Mouse (Mus musculus): ENCODE data around the gene 2810004N23Rik.

Gene 2810004N23Rik

GRCm38 (mm10) chr8:124862321-124863162, at the start of gene 2810004N23Rik, which contains the start of gene Gnpat:
Gene 2810004N23Rik, minus strand, starts transcription at chr8:124863120.
Gene Gnpat, plus strand, starts transcription at chr8:124863033.
- DNase-seq = peak; percentile 90

- no peak for DNase-seq
These were observed 49.3 kb upstream of the 2810004N23Rik start for GRCm38 (mm10) chr8:124911938-124912872.

- no peak for DNase-seq
These were observed 47.4 kb upstream of the 2810004N23Rik start for GRCm38 (mm10) chr8:124910349-124910748.

GRCm38 (mm10) chr8:124909936-124910335, 47.0 kb upstream of the 2810004N23Rik start:
- DNase-seq = no peak

- DNase-seq = no peak
These were observed 42.6 kb upstream of the 2810004N23Rik start for GRCm38 (mm10) chr8:124905482-124905881.

- DNase-seq = no peak
These were observed 40.3 kb upstream of the 2810004N23Rik start for GRCm38 (mm10) chr8:124903198-124903597.

- no peak for DNase-seq
These were observed 35.5 kb upstream of the 2810004N23Rik start for GRCm38 (mm10) chr8:124898251-124898905.

- DNase-seq = peak; percentile 98
These were observed 34.7 kb upstream of the 2810004N23Rik start, which contains the start of the genes Exoc8 and Sprtn for GRCm38 (mm10) chr8:124897386-124898250. Gene Exoc8, minus strand, starts transcription at chr8:124897705. Gene Sprtn, plus strand, starts transcription at chr8:124897886.

GRCm38 (mm10) chr8:124896632-124897385, 33.9 kb upstream of the 2810004N23Rik start:
- DNase-seq = peak; percentile 79

- DNase-seq = no peak
These were observed 33.2 kb upstream of the 2810004N23Rik start for GRCm38 (mm10) chr8:124896010-124896631.

- no peak for DNase-seq
These were observed 29.7 kb upstream of the 2810004N23Rik start for GRCm38 (mm10) chr8:124892596-124892995.

GRCm38 (mm10) chr8:124888385-124888784, 25.5 kb upstream of the 2810004N23Rik start:
- DNase-seq = no peak

- no peak for DNase-seq
These were observed 16.1 kb upstream of the 2810004N23Rik start for GRCm38 (mm10) chr8:124878946-124879526.

GRCm38 (mm10) chr8:124878141-124878540, 15.2 kb upstream of the 2810004N23Rik start:
- DNase-seq = no peak

- DNase-seq = no peak
These were observed 9.8 kb upstream of the 2810004N23Rik start for GRCm38 (mm10) chr8:124872690-124873089.

GRCm38 (mm10) chr8:124872081-124872480, 9.2 kb upstream of the 2810004N23Rik start:
- no peak for DNase-seq

GRCm38 (mm10) chr8:124871474-124871873, 8.6 kb upstream of the 2810004N23Rik start:
- DNase-seq = no peak

- no peak for DNase-seq
These were observed 6.8 kb upstream of the 2810004N23Rik start for GRCm38 (mm10) chr8:124869708-124870107.

- no peak for DNase-seq
These were observed 4.2 kb upstream of the 2810004N23Rik start for GRCm38 (mm10) chr8:124867126-124867525.

- DNase-seq = no peak
These were observed 3.7 kb upstream of the 2810004N23Rik start for GRCm38 (mm10) chr8:124866669-124867068.

Data from liver (tissue).